Mouse (Mus musculus): ENCODE measurements around the gene Gpr108.

- TF ChIP-seq POLR2A (IDR thresholded peaks at IDR 0.05; ENCODE audit: extremely low read depth, insufficient read depth, low read length) (no peak), CTCF (IDR thresholded peaks at IDR 0.05; ENCODE audit: low read depth, low read length) (no peak)
Observed at GRCm38 (mm10) chr17:57292302-57292701, 44.1 kb upstream of the Gpr108 start.

Measured in liver, adult 2 months (tissue).